Mouse (Mus musculus) embryonic fibroblast, embryonic 13.5 days (primary cell): Measurements from ENCODE around the gene Surf2. TPM values are rescaled to one million over a fixed set of nuclear protein-coding genes. Genes with fewer than 3 reads are reported as not detected.

Source experiments
- H3K27ac ChIP-seq: 2 replicates; pipeline ENCODE4 v1.5.1; 2012; ENCODE audit warnings: low read length, control low read depth, inconsistent platforms; ENCODE audit not compliant: insufficient read depth
- H3K4me1 ChIP-seq: 2 replicates; pipeline ENCODE4 v1.6.1; 2011; ENCODE audit warnings: low read length; ENCODE audit not compliant: control insufficient read depth, insufficient read depth
- H3K4me3 ChIP-seq: 2 replicates; pipeline ENCODE4 v1.5.1; 2011; ENCODE audit warnings: mild to moderate bottlenecking, control low read depth, low read length; ENCODE audit not compliant: insufficient read depth
- CTCF ChIP-seq: IDR thresholded peaks from 2 replicates; pipeline ENCODE4 v1.5.1; 2011; ENCODE audit warnings: mild to moderate bottlenecking, control low read depth, low read length, moderate library complexity, borderline replicate concordance; ENCODE audit not compliant: insufficient read depth
- POLR2A ChIP-seq: IDR thresholded peaks from 2 replicates; pipeline ENCODE4 v1.6.1; 2011; ENCODE audit warnings: low read depth, mild to moderate bottlenecking, control low read depth, low read length, moderate library complexity
- polyA plus RNA-seq: library from polyadenylated mRNA; stranded (reverse); fragments of >200 nt; gene quantifications from 2 replicates; pipeline ENCODE4 v1.2.4, GENCODE M21; 2011; ENCODE audit warnings: low read depth; ENCODE audit not compliant: missing spikeins, insufficient read length

The Surf2 gene
- polyA plus RNA-seq, 1 experiment = 29.3 TPM

- TF ChIP-seq CTCF (no peak), POLR2A (no peak)
- Histone ChIP-seq H3K4me3 (no peak overlapping the region), H3K4me1 (no peaks in the 10 kb centered on the region), H3K27ac (no peak overlapping the region)
These were observed 38.7 kb downstream of the Surf2 start for GRCm38 (mm10) chr2:26954735-26955395.

- Histone ChIP-seq H3K4me3 (no peak overlapping the region), H3K4me1 (no peaks in the 10 kb centered on the region; the same call in 1 of the 2 replicates), H3K27ac (no peak overlapping the region)
- TF ChIP-seq POLR2A (no peak), CTCF (no peak)
These were observed 40.8 kb downstream of the Surf2 start for GRCm38 (mm10) chr2:26956811-26957487.

DNA sequence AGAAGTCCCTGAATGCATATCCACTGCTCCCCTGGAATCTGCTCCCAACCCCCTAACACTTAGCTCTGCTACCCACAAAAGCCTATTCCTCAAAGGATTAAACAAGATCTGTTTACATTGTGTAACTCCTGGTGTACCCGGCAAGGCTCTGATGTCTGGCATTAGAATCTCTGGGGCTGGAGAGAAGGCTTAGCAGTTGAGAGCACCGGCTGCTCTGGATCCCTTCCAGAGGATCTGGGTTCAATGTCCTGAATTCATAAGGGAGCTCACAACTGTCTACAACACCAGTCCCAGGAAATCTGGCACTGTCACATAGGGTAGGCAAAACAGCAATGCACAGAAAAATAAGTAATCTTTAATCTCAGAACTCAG lies 41.3 kb downstream of the Surf2 start:
- no peak overlapping the region for H3K4me3 ChIP-seq
- H3K4me1 ChIP-seq = no peaks in the 10 kb centered on the region; the same call in 1 of the 2 replicates
- no peak overlapping the region for H3K27ac ChIP-seq
- TF ChIP-seq POLR2A = no peak
- no peak for TF ChIP-seq CTCF

DNA sequence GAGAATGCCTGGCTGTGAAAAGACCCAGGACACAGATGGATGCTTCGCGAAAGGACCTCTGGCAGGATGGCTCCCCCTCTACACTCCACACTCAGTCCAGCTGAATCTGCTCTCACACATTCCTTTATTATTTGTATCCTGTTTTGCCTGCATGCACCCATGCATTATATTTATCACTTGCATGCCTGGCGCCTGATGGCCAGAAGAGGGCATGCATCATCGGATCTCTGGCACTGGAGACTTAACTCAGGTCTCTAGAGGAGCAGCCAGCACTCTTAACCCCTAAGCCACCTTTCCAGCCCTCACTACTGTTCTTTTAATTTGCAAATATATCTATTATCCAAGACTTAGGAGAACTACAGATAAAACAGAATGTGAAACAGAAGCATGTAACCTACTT lies 44.6 kb downstream of the Surf2 start:
- H3K4me3 ChIP-seq = no peak overlapping the region

DNA sequence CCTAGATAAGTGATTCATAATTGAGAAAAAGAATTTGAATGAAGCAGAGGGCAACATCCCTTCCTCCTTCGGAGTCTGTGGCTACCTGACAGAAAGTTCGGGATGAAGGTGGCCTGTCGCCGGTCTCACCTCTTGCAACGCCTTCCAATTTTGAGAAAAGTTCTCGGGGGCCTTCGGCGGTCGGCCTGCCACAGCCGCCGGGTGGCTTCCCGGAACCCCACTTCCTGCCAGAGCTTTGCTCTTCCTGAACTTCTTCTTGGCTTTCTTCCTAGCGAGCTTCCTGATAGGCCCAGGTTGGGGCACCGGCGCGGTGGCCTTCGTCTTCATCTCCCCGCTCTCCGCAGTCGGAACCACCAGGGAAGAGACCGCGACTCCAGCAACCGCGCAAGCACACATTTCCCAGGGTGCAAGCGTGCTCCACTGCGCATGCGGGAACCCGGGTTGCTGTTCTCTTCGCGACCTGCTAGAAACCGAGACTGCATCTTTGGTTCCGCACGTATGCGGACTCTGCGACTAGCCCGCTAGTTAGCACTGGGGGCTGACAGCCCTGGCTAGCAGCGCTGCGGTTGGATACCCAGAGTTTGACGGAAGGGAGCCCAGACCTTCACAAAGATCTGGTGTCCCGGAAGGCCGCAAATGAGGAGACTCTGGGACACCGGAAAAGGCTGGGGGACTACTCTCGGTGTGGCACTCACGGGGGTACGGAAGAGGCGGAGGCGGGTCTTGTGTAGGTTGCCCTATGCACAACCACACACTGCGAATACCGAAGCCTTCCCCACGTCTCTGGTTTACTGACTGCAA lies 48.0 kb downstream of the Surf2 start, which contains the start of gene Rexo4:
Rexo4 (minus strand) TSS at position 464 of the 801 bp plus-strand sequence.
- H3K4me1 ChIP-seq = peaks cover 4% of the 10 kb centered on the region; the same call in 1 of the 2 replicates
- TF ChIP-seq CTCF (no peak), POLR2A (peak; percentile 91)
- peak within 1 kb of the TSS; percentile 89 for H3K4me3 ChIP-seq
- H3K27ac ChIP-seq = peak within 1 kb of the TSS; percentile 82

More for the DNA sequence above, 44.6 kb downstream of the Surf2 start:
- TF ChIP-seq CTCF (peak; percentile 40; the same call in 1 of the 2 replicates), POLR2A (no peak)
- no peak overlapping the region for H3K27ac ChIP-seq
- peaks cover 4% of the 10 kb centered on the region; the same call in 1 of the 2 replicates for H3K4me1 ChIP-seq

DNA sequence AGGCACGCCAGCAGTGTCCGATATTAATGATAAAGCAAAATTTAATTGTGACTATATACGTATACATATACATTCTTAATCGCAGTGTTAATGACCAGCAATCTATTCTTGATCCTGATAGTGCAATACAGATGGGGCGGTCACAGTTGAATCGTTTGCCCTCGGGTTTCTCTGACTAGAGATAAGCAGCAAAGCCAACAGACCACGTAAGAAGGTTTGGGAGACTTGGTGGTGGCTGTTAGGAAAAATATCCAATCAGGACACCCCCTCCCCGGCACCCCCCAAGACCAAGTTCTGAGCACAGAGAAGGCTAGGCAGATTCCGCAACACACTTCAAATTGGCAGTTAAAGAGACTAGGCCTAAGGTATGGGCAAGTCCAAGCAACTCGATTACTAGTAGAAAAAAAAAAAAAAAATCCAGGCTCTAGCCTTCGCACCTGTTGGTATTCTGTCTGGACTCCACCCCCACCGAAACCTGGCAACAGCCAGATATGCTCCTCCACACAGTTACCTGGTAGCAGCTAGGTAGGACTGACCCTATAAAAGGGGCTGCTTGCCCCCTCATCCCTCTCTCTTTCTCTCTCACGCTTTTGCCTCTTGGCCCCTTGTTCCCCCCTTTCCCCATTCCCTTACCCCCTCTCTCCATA lies 48.7 kb downstream of the Surf2 start:
- TF ChIP-seq POLR2A (no peak), CTCF (no peak)
- peak overlapping the region; percentile 82; the same call in 1 of the 2 replicates for H3K27ac ChIP-seq
- peaks cover 4% of the 10 kb centered on the region; the same call in 1 of the 2 replicates for H3K4me1 ChIP-seq
- H3K4me3 ChIP-seq = peak overlapping the region; percentile 89

DNA sequence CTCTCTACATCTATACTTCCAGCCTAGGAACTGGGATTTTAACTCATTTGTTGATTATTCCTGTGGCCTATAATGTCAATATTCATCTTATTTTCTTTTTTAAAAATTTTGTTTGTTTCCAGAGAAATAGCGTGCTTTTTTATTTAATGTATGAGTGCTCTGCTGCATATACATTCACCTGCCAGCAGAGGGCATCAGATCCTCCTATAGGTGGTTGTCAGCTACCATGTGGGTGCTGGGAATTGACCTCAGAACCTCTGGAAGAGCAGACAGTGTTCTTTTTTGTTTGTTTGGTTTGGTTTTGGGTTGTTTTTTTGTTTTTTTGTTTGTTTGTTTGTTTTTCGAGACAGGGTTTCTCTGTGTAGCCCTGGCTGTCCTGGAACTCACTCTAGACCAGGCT lies 51.1 kb downstream of the Surf2 start:
- TF ChIP-seq POLR2A (no peak), CTCF (no peak)
- Histone ChIP-seq H3K27ac (no peak overlapping the region), H3K4me1 (peaks cover 4% of the 10 kb centered on the region; the same call in 1 of the 2 replicates), H3K4me3 (no peak overlapping the region)

Other genes with a start within 250 kb of the Surf2 start
- not detected in 2 replicates for gene Lcn4, start 245.1 kb upstream of the Surf2 start, polyA plus RNA-seq
- gene Abo, start 51.4 kb upstream of the Surf2 start, polyA plus RNA-seq = not detected in 2 replicates
- 21.4 and 23.3 TPM in 2 replicates for gene Surf6, start 13.5 kb upstream of the Surf2 start, polyA plus RNA-seq
- gene Med22, start 5.7 kb upstream of the Surf2 start, polyA plus RNA-seq = 25.6 and 26.8 TPM in 2 replicates
- 448 and 480 TPM in 2 replicates for gene Rpl7a, start 5.6 kb upstream of the Surf2 start, polyA plus RNA-seq
- 38.8 and 47.8 TPM in 2 replicates for gene Surf1, start 163 bp downstream of the Surf2 start, polyA plus RNA-seq
- 325 and 358 TPM in 2 replicates for gene Surf4, start 17.6 kb downstream of the Surf2 start, polyA plus RNA-seq
- gene Stkld1, start 17.7 kb downstream of the Surf2 start, polyA plus RNA-seq = not detected in 2 replicates
- gene Rexo4, start 48.0 kb downstream of the Surf2 start, polyA plus RNA-seq = 44.3 and 48.8 TPM in 2 replicates
- gene Adamts13, start 57.0 kb downstream of the Surf2 start, polyA plus RNA-seq = not detected in 2 replicates
- 34.8 and 35.5 TPM in 2 replicates for gene Cacfd1, start 93.6 kb downstream of the Surf2 start, polyA plus RNA-seq
- 2.4 and 6.0 TPM in 2 replicates for gene Slc2a6, start 111.6 kb downstream of the Surf2 start, polyA plus RNA-seq
- gene Mymk, start 155.8 kb downstream of the Surf2 start, polyA plus RNA-seq = not detected in 2 replicates
- 0.17 and 0.95 TPM in 2 replicates for gene Adamtsl2, start 163.0 kb downstream of the Surf2 start, polyA plus RNA-seq
- not detected in 2 replicates for gene Fam163b, start 226.1 kb downstream of the Surf2 start, polyA plus RNA-seq
- gene Dbh, start 248.9 kb downstream of the Surf2 start, polyA plus RNA-seq = not detected in 2 replicates